Mouse (Mus musculus): ENCODE measurements around the gene 4930572O03Rik.
"Not testable (repeated sequence)": the region's sequence is repeated elsewhere in the genome, so short reads cannot be mapped to it uniquely, and the experiment has no call there.

The 4930572O03Rik gene

DNA sequence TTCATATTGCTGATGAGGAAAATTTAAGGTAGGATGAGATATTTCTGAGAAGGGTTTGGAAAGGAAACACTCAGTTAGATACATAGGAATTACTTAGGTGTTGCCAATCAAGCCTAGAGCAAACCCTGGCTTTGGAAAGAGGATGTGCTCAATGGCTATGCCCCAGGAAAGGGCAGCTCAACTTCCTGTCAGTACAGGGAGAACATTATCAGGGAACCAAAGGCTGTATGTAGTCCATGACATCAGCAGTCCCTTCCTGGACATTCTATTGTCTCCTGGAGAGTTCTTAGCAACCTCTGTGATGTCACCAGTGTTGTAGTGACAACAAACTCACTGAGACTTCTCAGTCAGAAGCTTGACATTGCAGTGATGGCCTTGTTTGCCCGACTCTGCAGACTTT is 38.1 kb downstream of the 4930572O03Rik start, which contains the start of gene Speer4d:
Gene Speer4d (plus strand): TSS at position 301 of the 400 bp plus-strand sequence.
- not testable (repeated sequence) for DNase-seq (ENCODE audit: low read depth, low spot score)

DNA sequence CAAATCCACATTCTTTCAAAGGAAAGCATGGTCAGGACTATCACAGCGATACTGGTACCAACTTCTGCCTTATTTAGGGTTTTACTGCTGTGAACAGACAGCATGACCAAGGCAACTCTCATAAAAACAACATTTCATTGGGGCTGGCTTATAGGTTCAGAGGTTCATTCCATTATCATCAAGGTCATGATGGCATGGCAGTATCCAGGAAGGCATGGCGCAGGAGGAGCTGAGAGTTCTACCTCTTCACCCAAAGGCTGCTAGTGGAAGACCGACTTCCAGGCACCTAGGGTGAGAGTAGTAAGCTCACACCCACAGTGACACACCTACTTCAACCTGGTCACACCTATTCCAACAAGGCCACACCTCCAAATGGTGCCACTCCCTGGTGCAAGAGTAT is 40.7 kb downstream of the 4930572O03Rik start:
- DNase-seq (ENCODE audit: low read depth, low spot score) = not testable (repeated sequence)

DNA sequence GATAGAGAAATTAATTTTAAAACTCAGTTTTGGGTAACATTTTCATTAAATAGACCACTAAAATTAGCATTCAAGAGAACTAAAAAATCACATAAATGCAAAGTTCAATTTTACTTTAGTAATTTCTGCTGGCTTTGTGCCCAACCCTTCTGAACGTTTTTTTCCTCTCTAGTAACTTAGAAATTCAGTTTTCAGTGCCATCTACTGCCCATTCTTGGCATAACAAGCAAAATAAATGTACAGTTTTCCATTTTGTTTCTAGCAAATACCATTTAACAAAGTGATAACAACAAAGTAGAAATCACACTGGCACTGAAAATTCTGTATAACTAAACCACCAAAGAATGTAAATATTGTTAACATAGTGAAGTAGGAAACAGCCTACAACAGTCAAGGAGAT is 46.2 kb downstream of the 4930572O03Rik start:
- DNase-seq (ENCODE audit: low read depth, low spot score) = not testable (repeated sequence)

DNA sequence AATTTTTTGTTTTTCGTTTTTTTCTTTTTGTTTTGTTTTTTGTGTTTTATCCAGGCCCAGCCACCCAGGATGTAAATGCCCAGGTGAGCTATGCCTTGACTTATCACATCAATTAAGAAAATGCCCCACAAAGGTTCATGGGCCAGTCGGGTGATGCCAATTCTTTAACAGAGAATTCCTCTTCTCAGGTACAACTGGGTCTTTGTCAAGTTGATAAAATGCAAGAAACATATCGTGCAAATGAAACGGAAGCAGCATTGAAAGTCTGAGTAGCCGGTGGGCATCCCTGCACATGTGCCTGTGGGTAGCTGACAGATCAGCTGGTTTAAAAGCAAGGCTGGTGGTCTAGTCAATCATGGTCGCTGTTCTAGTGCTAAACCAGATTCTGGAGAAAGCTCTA is 50.2 kb downstream of the 4930572O03Rik start:
- DNase-seq (ENCODE audit: low read depth, low spot score) = not testable (repeated sequence)

DNA sequence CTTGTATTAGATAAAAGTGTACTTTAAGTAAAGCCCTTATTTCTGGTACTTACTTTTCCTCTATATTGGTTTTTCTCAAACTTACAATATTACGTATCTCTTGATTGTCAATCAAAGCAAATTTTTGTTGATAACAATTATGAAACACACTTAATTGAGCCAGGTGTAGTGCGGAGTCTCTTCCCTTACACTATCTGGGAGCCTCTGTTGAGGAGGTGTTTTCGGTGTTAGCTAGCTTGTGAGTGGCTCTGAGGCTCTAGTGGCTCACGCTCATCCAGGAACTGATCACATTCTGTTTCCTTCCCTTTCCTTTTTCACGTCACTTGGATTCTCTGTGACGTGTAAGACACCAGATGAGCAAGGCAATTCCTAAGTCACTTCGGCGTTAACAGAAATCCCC is 53.3 kb downstream of the 4930572O03Rik start:
- not testable (repeated sequence) for DNase-seq (ENCODE audit: low read depth, low spot score)

DNA sequence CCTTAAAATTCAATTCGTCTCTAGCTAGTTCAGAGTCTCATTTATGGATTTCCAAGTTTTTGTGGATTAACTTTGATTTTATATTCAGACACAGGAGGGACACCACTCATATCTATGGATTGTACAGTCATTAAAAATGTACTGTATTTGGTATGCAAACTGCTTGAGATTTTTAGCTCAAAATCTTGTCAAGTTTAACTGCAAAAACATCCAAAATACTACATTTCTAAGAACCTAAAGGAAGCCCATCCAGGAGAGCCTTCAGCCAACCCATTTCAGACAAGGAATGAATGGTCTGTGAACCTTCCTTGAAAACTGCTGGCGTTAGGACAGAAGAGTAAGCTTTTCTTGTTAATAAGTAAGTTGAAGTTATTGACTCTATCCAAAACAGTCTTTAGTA is 53.9 kb downstream of the 4930572O03Rik start:
- not testable (repeated sequence) for DNase-seq (ENCODE audit: low read depth, low spot score)

DNA sequence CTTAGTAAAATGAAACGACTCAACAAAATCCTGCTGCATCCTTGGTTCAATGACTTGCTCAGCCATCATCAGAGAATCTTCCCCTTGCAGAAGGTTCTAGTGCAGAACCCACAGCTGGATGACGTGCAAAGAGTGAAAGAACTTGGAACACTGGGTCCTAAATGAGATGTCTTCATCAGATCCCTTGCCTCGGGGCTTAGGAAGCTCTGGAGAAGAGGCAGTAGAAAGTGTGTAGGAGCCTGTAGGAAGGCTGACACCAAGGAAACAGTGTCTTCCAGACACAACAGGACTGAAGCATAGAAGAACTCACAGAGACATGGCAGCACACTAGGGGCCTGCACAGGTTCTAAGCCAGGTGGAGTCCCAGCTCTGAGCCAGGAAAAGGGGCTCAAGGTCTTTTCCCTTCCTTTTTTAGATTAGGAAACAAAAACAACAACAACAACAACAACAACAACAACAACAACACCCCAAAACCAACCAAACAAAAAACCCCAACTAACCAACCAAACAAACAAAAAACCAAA is 54.4 kb downstream of the 4930572O03Rik start:
- not testable (repeated sequence) for DNase-seq (ENCODE audit: low read depth, low spot score)
